Mouse (Mus musculus) ovary, adult 18-20 months (tissue): ENCODE measurements around the gene Med22.

Experiments
- DNase-seq: peaks from one replicate; pipeline ENCODE4 v3.0.0; 2022; ENCODE audit warnings: low spot score, mixed read lengths

The Med22 gene

DNA sequence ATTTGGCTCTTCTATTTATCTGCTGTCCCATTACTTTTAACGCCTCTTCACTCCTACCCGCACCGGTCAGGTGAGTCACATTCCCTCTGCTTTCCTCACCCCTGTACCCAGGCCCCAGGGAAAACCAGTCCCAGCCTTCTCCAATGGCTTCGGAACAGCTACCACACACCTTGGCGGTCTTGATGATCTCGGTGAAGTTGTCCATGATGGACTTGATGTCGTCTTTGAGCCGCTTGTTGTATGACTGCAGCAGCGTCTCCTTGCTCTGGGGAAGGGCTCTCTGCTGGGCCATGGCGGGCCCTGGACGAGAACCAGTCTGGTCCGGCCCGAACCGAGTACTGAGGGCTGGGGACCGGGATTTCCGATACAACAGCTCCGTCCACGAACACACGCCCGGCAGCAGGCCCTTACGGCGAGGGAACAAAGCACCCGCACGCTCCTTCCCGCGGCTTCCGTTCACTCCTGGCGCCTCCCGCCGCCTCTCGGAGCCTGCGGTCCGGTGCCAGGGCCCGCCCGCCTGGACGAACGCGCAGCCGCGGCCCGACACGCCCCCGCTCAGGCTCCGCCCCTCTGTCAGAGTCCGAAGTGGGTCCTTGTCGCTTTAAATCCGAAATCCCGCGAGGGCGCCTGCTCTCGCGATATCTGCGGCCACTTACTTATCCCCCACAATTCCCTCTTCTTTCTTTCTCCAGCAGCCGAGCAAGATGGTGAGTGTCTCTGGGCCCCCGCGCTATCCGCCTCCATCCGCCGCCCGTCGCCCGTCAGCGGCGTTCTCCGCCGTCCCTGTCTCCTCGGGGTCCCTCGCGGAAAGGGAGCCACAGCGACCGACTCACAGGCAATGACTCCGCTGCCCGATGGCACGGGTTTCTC is at the start of gene Med22, which contains the start of gene Rpl7a:
Gene Med22, minus strand, starts transcription at position 554 of the 870 bp plus-strand sequence.
Gene Rpl7a, plus strand, starts transcription at position 641 of the 870 bp plus-strand sequence.
- DNase-seq, result peak; percentile 98

DNA sequence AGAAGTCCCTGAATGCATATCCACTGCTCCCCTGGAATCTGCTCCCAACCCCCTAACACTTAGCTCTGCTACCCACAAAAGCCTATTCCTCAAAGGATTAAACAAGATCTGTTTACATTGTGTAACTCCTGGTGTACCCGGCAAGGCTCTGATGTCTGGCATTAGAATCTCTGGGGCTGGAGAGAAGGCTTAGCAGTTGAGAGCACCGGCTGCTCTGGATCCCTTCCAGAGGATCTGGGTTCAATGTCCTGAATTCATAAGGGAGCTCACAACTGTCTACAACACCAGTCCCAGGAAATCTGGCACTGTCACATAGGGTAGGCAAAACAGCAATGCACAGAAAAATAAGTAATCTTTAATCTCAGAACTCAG is 47.0 kb upstream of the Med22 start:
- no peak for DNase-seq

DNA sequence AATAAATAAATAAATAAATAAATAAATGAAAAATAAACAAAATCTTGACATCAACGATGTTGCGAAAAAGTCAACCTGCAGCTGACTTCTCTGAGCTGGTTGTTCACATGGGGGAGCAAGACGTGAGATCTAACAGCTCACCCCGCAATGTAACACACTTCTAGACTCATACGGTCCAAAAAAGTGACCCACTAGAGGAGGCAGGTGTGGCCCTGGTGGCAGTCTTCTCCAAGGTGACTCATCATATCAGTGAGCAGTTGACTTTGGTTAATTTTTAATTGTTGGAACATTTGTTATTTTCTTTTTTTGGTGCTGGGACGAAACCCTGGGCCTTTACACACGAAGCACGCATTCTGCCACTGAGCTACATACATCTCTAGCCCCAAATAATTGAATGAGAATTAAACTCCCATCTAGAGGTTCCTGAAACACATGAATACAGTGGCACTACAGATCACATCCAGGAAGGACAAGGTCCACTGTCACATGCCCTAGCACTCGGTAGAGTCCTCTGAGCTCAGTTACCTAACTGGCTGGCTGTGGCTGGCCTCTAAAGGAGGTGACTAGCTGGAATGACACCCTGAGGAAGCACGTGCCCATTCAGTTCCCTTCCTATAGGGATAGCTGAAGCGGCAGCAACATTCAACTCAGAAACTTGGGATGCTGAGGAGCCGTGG is 46.5 kb upstream of the Med22 start:
- DNase-seq, result no peak

- no peak for DNase-seq
These were observed 44.4 kb upstream of the Med22 start for GRCm38 (mm10) chr2:26954735-26955395.

- no peak for DNase-seq
These were observed 42.4 kb upstream of the Med22 start for GRCm38 (mm10) chr2:26952866-26953265.

DNA sequence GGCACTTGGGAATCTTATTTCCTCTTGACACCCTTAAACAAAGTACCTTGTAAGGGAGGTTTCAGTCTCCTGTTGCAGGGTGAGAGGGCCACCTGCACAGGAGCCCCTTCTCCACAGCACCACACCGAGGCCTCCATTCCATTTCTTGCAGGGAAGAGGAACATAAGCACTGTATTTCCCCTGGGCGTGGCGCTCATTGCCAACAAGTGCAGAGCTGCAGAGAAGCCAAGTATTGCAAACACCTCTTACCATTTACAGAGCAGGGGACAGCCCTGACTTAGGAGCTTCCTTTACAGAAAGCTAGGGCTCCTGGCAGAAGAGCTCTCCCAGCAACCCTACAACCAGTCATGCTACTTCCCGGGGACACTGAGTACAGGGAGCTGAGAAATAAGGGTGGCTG is 41.7 kb upstream of the Med22 start:
- no peak for DNase-seq

DNA sequence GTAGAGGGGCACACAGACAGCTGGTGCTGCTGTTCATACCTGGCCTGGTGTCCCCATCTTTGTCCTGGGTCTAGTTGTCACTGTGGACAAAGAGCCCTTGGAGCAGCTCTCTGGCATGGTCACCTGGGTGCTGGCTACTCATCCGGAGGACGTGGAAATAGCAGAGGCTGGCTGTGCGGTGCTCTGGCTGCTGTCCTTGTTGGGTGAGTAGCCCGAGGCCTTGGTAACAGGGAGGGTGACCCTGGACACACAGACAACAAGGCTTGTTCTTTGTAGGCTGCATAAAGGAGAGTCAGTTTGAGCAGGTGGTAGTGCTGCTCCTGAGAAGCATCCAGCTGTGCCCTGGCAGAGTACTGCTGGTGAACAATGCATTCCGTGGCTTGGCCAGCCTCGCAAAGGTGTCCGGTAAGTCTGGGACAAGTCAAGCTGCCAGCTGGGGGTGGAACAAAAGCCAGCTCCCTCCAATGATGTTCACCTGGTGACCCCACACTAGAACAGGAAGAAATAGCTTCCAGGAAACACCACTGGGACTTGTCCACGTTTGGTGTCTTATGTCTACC is 40.9 kb upstream of the Med22 start:
- no peak for DNase-seq

DNA sequence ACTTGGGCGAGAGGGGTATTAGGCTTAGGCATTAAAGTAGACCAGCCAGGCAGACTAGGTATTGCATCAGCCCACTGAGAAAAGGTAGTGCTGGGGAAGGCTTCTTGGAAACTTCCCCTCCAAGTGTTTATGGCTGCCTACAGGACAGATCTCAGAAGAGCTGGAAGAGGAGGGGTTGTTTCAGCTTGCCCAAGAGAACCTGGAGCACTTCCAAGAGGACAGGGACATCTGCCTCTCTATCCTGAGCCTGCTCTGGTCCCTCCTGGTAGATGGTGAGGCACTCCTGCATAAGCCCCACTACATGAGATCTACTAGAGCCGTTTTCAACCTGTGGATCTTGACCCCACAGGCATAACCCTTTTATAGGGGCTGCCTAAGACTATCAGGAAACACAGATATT is 39.9 kb upstream of the Med22 start:
- DNase-seq, result no peak

GRCm38 (mm10) chr2:26943253-26943652 is 32.8 kb upstream of the Med22 start:
- DNase-seq, result no peak

- no peak for DNase-seq
These were observed 31.1 kb upstream of the Med22 start for GRCm38 (mm10) chr2:26941539-26941938.

- no peak for DNase-seq
These were observed 25.9 kb upstream of the Med22 start for GRCm38 (mm10) chr2:26936425-26936824.

DNA sequence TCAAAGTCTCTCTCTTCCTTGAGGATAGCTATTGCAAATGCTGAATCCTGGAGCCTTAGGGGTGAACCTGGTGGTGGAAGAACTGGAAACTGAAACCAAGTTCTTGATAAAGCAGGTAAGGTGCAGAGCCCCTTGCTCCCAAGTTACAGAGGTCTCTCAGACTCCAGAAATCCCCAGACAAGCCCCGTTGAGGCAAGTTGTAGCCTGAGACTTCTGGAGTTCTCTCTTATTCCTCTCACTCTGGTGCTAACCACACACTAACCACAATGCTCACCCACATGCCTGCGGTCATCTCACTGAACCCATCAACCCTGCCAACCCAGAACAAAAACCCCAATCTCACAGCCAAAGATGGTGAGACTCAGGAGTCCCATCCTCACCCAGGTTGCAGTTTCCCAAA is 24.8 kb upstream of the Med22 start:
- DNase-seq, result no peak

- DNase-seq, result peak; percentile 94
These were observed 23.0 kb upstream of the Med22 start, which contains the start of the genes Surf4 and Stkld1 for GRCm38 (mm10) chr2:26933304-26934055. Gene Surf4, minus strand, starts transcription at chr2:26933928. Gene Stkld1, plus strand, starts transcription at chr2:26934047.

GRCm38 (mm10) chr2:26932473-26933303 is 22.2 kb upstream of the Med22 start:
- DNase-seq, result no peak

DNA sequence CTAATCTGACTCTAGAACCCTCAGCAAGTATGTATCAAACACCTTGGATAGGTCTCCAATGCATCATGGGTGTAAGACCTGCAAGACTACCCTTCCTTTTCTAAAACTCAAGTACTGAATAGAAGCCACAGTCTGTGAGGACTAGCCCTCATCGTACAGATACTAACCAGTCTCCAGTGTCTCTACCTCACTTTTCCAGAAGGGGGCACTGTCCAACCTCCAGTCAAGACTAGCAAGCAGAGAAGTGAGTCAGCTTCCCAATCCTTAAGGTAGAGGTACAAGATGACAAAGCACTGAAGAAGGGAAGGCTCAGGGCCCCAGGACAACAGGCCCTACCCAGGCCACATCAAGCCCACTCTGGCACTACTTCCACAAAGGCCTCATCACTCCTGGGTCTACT is 19.9 kb upstream of the Med22 start:
- DNase-seq, result no peak

GRCm38 (mm10) chr2:26927745-26928476 is 17.4 kb upstream of the Med22 start:
- DNase-seq, result no peak

DNA sequence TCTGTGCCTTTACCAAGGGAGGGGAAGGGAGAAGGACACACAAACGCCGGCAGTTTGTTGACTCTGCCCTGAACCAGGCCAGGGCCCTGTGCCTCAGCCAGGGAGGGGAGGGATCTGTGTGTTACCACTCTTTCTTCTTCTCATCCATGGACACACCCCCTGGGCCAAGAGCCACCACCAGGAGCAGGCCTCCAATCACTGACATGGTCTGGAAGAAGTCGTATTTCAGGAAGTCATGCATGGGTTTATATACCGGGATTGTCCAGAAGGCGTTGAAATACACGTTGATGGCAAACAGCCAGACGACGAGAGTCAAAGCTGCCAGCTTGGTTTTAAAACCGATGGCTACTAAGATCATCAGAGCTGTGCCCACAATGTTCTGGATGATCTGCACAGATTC is 11.3 kb upstream of the Med22 start:
- DNase-seq, result no peak

GRCm38 (mm10) chr2:26920190-26920855 is 9.8 kb upstream of the Med22 start:
- DNase-seq, result no peak

- DNase-seq, result no peak
These were observed 9.2 kb upstream of the Med22 start for GRCm38 (mm10) chr2:26919684-26920083.
